Mouse (Mus musculus): ENCODE results near the gene Pkd1.

Pkd1 gene

DNA sequence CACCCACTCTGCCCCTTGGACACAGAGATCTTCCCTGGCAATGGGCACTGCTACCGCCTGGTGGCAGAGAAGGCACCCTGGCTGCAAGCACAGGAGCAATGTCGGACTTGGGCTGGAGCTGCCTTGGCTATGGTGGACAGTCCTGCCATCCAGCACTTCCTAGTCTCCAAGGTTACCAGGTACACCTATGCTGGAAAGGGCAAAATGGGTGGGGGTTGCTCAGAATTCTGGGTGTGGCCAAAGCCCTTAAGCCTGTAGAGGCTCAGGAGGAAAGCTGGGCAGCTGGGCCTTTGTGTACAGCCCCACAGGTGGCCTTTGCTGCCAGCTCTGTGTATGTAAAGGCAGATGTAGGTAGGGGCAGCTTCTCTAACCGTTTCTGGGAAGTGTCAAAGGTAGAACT lies 16.2 kb downstream of the Pkd1 start:
- DNase-seq (ENCODE audit: low read depth, low spot score), result no peak

DNA sequence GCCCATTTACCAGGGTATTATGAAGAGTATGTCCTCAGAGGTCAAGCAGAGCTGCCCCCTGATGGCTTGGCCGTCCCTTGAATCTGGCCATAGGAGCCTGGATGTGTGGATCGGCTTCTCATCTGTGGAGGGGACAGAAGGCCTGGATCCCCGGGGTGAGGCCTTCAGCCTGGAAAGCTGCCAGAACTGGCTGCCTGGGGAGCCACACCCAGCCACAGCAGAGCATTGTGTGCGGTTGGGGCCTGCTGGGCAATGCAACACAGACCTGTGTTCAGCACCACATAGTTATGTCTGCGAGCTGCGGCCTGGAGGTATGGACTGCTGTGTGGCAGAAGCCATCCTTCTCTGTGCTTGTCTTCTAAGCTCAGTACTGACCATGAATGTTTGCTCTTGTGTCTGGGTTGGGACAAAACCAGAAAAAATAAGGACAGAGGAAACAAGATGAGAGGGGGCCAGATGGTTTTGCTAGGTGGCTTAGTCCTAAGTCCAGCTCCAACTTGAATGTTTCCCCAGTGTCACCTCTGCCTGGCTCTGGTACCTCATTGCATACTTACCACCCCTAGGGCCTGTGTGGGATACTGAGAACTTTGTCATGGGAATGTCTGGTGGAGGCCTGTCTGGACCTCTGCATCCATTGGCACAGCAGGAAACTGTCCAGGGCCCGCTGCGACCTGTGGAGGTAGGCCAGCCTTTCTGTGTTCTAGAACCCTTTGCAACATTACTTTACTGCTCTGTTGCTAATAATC lies 17.6 kb downstream of the Pkd1 start:
- DNase-seq (ENCODE audit: low read depth, low spot score), result peak; percentile 73

DNA sequence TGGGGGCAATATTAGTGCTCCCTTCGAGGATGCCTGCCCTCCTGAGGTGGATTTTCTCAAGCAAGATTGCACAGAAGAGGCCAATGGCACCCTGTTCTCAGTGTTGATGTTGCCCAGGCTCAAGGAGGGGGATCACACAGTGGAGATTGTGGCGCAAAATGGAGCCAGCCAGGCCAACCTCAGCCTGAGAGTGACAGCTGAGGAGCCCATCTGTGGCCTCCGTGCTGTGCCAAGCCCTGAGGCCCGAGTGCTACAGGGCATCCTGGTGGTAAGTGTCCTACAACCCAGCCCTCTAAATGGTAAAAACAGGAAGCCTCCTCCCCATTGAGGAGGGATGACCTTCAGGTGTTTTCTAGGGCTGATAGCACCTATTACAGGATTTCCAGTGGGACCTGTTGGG lies 20.2 kb downstream of the Pkd1 start:
- no peak for DNase-seq (ENCODE audit: low read depth, low spot score)

DNA sequence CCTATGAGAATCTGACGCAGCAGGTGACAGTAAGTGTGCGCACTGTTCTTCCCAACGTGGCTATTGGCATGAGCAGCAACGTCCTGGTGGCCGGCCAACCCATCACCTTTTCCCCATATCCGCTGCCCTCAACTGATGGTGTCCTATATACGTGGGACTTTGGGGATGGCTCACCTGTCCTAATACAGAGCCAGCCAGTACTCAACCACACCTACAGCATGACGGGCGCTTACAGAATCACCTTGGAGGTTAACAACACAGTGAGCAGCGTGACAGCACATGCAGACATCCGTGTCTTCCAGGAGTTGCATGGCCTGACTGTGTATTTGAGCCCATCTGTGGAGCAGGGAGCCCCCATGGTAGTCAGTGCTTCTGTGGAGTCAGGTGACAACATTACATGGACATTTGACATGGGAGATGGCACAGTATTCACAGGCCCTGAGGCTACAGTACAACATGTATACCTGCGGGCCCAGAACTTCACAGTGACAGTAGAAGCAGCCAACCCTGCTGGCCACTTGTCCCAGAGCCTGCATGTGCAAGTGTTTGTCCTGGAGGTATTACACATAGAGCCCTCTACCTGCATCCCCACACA lies 23.1 kb downstream of the Pkd1 start:
- DNase-seq (ENCODE audit: low read depth, low spot score), result no peak

DNA sequence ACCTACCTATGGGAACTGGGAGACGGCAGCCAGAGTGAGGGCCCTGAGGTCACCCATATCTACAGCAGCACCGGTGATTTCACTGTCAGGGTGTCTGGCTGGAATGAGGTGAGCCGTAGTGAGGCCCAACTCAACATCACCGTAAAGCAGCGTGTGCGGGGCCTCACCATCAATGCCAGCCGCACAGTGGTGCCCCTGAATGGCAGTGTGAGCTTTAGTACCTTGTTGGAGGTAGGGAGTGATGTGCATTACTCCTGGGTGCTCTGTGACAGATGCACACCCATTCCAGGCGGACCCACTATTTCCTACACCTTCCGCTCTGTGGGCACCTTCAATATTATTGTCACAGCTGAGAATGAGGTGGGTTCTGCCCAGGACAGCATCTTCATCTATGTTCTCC lies 24.2 kb downstream of the Pkd1 start:
- no peak for DNase-seq (ENCODE audit: low read depth, low spot score)

DNA sequence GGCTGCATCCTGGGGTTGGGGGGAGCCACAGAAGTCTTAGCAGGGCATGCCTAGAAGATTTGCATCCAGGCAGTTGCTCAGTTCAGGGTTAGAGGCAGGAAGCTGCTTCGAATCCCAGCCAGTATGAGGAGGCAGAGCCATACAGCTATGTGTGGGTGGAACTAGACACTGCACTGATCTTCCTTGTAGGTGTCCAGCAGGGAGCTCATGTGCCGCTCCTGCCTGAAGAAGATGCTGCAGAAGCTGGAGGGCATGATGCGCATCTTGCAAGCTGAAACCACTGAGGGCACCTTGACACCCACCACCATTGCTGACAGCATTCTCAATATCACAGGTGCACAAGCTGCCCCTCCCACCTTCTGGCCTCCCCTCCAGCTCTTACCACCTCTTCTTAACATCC lies 29.9 kb downstream of the Pkd1 start:
- DNase-seq (ENCODE audit: low read depth, low spot score), result no peak

DNA sequence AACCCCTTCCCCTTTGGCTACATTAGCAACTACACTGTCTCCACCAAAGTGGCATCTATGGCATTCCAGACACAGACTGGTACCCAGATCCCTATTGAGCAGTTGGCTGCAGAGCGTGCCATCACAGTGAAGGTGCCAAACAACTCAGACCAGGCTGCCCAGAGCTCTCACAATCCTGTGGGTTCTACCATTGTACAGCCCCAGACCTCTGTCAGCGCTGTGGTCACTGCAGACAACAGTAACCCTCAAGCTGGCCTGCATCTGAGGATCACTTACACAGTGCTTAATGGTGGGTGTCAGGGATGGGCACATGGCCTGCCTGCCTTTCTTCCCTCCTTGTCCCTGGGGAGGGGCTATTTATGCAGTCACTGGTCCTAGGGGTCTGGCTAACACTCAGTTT lies 30.7 kb downstream of the Pkd1 start:
- no peak for DNase-seq (ENCODE audit: low read depth, low spot score)

DNA sequence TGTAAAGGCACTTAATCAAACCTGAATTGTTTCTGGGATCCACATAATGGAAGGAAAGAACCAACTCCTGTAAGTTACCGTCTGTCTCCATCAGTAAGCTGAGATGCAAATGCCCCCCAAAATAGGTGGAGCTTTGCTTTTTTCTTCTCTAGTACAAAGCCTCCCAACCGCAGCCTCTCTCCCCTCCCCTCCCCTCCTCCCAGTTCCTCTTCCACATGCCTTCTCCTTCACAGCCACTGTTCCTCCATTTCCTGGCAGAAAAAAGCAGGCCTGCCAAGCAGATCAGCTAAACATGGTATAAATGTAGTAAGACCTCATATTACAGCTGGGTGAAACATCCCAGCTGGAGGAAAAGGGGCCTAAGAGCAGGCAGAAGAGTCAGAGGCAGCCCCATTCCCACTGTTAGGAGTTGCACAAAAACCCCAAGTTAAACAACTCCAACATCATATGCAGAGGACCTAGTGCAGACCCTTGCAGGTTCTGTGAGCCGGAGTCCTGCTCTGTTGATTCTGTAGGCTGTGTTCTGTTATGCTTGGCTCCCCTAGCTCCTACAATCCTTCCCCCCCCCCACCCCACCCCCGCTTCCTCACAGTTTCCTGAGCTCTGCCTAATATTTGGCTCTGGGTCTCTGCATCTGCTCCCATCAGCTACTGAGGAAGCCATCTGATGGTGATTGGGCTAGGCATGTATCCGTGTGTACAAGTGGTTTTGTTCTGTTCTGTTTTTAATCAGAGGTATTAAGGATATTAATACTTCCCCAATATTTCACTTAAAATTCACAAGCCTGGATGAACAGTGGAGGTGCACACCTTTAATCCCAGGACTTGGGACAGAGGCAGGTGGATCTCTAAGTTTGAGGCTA lies 34.2 kb downstream of the Pkd1 start:
- no peak for DNase-seq (ENCODE audit: low read depth, low spot score)

DNA sequence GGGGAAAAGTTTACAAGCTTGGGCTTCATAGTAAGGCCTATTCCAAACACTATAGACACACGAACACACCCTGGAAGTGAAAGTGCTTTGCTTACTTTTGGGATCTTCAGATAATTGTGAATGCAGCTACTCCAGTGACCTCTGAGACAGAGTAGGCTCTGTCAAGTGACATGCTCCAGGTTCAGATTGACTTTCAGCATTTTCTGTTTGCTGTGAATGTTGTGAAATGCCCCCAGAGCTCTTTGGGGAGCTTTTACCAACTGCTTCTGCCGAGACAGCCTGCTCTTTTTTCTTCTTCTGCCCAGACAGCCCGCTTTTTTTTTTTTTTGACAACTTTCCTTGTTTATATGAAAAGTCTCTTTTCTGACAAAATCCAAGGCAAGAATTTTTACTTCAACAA lies 34.9 kb downstream of the Pkd1 start:
- no peak for DNase-seq (ENCODE audit: low read depth, low spot score)

DNA sequence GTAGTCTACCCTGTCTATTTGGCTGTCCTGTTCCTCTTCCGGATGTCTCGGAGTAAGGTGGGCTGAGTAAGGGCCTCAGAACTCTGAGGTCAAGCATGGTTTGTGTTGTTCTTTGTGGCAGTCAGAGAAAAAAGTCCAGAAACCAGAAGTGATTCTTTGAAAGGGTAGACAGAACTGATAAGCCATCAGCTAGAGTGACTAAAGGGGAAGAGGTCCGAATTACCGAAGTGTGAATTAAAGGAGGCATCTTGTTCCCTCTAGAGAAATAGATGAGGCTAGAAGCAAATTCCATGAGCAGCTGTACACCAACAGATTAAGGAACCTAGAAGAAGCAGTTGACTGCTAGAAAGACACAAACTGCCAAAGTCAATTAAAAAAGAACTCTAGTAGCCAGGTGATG lies 36.9 kb downstream of the Pkd1 start:
- DNase-seq (ENCODE audit: low read depth, low spot score), result no peak

DNA sequence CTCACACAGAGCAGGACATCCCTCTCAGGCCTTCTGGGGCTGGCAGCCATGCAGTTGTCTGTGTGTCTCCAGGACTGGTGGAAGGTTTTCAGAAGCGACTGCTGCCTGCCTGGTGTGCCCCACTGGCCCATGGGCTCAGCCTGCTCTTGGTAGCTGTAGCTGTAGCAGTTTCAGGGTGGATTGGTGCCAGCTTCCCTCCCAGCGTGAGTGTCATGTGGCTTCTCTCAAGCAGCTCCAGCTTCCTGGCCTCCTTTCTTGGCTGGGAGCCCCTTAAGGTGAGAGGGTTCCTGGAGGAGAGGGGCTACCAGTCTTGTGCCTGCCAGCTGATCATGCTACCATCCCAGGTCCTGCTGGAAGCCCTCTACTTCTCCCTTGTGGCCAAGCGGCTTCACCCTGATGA lies 41.3 kb downstream of the Pkd1 start:
- DNase-seq (ENCODE audit: low read depth, low spot score), result no peak

DNA sequence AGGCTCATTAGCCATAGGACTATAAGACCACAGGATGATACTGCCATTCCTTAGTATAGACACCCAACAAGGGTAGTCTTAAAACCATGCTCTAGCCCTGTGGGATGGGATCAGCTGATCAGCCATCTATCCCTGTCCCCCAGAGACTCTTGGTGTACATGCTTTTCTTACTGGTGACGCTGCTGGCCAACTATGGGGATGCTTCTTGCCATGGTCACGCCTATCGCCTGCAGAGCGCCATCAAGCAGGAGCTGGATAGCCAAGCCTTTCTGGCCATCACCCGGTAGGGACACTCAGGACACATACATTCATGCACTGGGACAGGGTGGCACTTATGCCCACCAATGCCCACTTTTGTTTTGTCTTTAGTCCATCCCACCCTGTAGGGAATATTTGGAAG lies 42.1 kb downstream of the Pkd1 start:
- DNase-seq (ENCODE audit: low read depth, low spot score), result no peak

DNA sequence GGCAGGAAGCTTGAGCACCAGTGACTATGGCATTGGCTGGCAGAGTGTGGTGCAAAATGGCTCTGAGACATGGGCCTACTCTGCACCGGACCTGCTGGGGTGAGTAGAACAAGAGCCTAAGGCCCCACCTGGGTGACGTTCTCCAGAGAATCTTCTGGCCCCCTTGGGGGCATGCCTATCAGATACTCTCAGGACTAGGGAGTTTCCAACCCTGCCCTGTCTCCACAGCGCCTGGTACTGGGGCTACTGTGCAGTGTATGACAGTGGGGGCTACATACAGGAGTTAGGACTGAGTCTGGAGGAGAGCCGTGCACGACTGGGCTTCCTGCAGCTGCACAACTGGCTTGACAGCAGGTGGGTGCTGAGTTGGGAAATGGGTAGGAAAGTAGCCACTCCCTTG lies 43.6 kb downstream of the Pkd1 start:
- no peak for DNase-seq (ENCODE audit: low read depth, low spot score)

DNA sequence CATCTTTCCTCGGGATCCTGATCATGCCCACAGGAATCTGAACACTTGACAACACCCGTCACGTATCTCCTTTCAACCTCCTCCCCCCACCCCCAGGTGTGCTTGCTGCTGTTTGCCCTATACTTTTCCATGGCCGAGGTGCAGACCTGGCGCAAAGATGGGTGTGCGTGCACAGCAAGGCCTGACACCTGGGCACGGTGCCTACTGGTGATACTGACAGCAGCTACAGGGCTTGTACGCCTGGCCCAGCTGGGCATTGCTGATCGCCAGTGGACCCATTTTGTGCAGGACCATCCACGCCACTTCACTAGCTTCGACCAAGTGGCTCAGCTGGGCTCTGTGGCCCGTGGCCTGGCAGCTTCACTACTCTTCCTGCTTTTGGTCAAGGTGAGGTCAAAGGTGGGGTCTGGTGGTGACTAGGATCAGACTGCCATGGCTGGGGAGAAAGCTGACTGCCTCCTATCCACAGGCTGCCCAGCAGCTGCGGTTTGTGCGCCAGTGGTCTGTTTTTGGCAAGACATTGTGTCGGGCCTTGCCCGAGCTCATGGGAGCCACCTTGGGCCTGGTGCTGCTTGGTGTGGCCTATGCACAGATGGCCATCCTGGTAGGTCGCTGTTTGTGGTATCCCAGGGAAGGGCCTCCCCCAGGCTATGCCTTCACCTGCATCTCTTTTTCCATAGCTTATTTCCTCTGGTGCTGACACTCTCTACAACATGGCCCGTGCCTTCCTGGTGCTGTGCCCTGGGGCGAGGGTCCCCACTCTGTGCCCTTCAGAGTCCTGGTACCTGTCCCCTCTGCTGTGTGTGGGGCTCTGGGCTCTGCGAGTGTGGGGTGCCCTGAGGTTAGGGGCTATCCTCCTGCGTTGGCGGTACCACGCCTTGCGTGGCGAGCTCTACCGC lies 44.6 kb downstream of the Pkd1 start:
- DNase-seq (ENCODE audit: low read depth, low spot score), result no peak

DNA sequence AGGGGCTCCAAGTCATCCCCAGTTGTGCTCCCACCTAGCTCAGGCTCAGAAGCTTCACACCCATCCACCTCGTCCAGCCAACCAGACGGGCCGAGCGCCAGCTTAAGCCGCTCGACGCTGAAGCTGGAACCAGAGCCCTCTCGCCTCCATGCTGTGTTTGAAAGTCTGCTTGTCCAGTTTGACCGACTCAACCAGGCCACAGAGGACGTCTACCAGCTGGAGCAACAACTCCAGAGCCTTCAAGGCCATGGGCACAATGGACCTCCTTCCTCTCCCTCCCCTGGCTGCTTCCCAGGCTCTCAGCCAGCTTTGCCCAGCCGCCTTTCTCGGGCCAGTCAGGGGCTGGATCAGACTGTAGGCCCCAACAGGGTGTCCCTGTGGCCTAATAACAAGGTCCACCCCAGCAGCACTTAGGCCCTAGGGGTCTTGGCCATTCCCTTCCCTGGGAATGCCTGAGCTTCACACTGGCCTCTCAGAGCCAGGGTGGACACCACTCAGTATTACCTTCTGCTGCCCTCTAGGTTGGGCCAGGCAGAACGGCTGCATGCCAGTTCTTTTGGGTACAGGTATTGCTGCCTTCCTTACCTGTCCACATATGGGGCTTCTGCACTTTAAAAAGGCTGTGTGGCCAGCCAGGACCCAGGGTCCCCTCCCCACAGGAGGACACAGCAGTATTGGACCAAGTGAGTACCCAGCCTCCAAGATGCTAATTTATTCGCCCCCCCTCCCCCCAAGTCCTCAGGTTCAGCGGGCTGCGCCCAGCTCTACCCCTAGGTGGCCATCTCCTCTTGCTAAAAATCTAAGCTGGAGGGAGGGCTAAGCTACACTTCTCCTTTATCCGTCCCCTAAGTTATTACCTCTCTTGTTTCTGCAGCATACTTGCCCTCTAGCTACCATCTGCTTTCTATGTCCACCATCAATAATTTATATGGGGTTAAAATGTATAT lies 45.8 kb downstream of the Pkd1 start:
- peak; percentile 24 for DNase-seq (ENCODE audit: low read depth, low spot score)

DNA sequence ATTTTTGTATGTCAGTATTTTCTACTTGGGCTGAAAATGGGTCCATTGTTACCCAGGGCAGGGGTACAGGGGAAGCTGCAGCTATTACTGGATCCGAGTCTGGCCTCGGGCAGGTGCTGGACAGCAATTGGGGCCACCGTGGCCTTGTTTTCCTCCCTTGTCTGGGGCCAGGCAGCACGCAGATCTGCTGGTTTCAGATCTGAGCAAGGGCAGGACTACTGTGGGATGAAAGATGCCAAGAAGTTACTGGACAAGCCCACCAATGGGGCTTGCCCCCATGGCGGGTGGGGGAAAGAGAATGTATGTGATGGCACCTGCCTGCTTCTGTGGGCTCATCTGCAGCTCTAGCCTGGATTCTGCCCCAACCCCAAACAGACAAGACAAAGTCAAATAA lies 46.4 kb downstream of the Pkd1 start:
- DNase-seq (ENCODE audit: low read depth, low spot score), result no peak

DNA sequence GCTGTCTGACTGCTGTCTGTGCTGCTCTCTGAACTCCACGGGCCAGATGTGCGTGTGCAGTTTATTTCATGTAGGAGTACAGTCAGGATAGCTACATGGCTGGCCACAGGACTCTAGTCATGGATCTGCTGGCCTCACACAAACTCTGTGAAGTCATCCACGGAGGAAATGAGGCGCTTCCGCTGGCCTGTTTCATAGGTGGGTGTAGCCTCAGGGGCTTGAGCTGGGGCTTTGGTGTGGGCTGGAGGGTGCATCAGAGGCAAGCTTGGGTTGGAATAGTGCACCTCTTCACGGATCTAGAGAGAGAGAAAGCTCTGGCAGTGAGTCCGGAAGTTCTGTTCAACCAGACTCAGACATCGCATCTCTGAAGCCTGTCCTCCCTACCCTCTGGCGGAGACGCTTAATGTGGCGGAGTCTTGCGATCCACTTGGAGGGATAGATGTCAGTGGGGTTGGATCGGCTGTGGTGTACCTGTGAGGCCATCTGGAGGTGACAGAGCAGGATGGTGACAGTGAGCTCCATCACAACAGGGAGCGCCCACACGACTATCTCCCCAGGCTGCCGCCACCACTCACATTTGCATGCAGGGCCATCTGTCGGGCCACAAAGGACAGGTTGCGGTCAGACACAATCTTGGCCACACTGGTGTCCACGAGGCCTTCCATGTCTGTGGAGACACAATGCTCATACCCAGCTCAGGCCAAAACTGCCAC lies 47.0 kb downstream of the Pkd1 start:
- no peak for DNase-seq (ENCODE audit: low read depth, low spot score)

DNA sequence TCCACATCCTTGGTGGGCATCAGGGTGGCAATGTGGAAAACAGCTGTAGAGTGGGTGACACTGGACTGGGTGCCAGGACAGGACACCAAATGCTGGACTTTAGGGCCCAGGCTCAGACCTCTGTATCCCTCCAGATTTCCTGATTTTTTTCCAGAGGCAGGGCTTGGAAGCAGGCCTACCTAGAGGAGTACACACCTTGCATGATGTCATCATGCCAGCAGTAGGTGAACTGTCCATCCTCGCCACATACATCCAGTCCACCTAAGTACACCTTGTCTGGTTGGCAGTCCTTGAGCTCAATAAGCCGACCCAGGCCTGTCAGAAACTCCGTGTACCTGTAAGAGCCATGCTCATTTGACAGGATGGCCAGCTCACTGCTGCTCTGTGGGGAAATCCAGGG lies 48.4 kb downstream of the Pkd1 start:
- no peak for DNase-seq (ENCODE audit: low read depth, low spot score)

DNA sequence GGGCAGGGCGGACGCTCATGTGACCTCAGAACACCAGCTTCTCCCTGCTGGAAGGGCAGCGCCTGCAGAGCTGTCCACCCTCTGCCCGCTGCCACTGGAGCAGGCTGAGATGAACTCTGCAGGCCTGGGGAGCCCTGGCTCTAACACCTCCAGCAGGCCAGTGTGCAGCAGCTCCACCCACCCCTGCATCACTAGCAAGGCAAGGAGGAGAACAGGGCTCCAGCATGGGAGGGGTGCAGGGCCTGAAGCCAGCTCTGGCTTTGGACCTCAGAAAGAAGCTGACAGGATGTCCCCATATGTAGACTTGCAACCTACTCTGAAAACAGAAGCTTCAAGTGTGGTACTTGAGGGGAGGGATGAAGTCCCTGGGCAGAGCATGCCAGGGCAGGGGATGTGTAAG lies 50.9 kb downstream of the Pkd1 start:
- no peak for DNase-seq (ENCODE audit: low read depth, low spot score)

DNA sequence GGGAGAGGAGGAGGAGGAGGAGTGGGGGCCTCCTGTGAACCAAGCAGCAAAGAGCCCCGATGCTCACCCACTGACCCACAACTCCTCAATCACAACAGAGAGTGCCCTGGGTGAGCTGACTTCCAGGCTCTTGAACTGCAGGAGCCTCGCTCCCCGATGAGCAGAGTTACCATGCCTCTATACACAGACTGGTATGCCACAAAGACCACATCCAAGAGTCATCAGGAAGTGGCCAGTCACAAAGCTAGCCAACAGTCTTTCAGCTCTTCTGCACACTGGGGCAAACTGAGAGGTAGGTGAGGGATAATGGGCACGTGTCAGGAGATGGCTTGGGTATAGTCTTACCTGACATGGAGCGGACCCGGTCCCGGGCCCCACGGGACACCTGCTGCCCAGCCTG lies 54.3 kb downstream of the Pkd1 start:
- DNase-seq (ENCODE audit: low read depth, low spot score), result no peak

Data from 3T3-L1 (cell line).